Mouse (Mus musculus) thymus, postnatal 0 days (tissue): ENCODE data around the gene Exoc6. TPM values are rescaled to one million over a fixed set of nuclear protein-coding genes. Genes with fewer than 3 reads are reported as not detected.

Experiments
- DNase-seq: peaks from one replicate; pipeline ENCODE4 v3.0.0-alpha.2; 2015; ENCODE audit warnings: low spot score
- polyA plus RNA-seq: library from polyadenylated mRNA; unstranded; fragments of >200 nt; fragmentation: Nextera tagmentation; extraction: Ambion mirVana; gene quantifications from 2 replicates; pipeline ENCODE4 v1.2.1, GENCODE M21; 2015

Gene Exoc6
- polyA plus RNA-seq, 1 experiment from 2014 or later, result 16.5 TPM

- DNase-seq, result no peak
Observed at GRCm38 (mm10) chr19:37686347-37686746, 136.1 kb downstream of the Exoc6 start.

- DNase-seq, result no peak
Observed at GRCm38 (mm10) chr19:37686941-37687850, 137.0 kb downstream of the Exoc6 start.

DNA sequence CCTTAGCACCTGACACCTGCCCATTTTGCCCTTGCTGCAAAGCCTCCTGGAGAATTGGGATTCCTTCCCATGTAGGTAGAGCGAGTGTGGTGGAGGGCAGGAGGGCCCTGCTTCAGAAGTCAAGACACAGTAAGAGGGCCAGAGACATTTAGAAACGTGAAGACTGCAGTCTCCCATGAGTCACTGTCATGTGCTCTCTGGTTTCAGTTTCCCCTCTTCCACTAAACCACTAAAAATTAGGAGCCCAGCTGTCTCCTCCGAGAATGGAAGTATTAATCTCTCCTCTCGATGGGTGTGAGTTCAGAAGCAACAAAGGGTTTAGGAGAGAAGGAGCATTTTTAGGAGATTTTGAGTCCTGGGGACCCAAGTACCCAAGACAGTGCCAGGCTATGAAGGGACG, 139.3 kb downstream of the Exoc6 start:
- no peak for DNase-seq

- DNase-seq, result no peak
Observed at GRCm38 (mm10) chr19:37690716-37691115, 140.5 kb downstream of the Exoc6 start.

DNA sequence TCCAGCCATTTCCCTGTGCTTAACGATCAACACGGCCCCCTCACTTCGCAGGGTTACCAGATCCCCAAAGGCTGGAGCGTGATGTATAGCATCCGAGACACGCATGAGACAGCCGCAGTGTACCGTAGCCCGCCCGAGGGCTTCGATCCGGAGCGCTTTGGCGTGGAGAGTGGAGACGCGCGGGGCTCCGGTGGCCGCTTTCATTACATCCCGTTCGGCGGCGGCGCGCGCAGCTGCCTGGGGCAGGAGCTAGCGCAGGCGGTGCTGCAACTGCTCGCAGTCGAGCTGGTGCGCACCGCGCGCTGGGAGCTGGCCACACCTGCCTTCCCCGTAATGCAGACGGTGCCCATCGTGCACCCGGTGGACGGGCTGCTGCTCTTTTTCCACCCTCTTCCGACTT, 142.7 kb downstream of the Exoc6 start:
- DNase-seq, result peak; percentile 11

DNA sequence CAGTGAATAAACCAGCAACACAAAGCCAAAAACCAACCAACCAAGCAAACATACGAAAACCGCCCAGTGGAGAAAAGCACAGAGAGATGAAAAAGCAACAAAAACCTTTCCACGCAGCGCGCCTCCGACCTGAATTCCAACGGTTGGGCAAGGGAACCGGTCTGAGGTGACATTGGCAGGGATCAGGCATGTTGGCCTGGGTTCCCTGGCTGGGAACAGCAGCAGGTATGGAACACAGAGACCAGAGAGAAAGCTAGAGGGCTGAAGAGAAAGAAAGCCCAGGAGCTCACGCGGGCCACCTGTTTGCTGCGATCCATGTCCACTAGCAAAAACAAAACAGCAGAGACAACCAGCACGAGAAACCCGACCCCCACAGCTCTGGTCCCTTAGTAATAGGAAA, 144.9 kb downstream of the Exoc6 start:
- DNase-seq, result no peak

- DNase-seq, result no peak
Observed at GRCm38 (mm10) chr19:37695762-37696602, 145.8 kb downstream of the Exoc6 start.

GRCm38 (mm10) chr19:37696603-37697334, 146.6 kb downstream of the Exoc6 start:
- no peak for DNase-seq

DNA sequence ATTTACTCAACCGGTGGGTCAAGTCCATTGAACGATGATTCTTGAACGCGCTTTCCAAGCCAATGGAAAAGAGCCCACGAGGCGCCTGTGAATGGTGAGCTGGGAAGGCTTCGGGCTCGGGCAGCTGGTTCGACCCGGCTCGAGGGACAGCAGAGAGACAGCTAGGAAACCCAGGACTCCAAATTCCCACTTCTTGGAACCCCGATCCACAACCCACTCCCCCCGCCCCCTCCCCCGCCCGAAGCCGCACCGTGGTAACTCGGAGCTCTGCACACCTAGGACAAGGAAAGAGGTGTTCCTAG, 147.1 kb downstream of the Exoc6 start:
- no peak for DNase-seq

DNA sequence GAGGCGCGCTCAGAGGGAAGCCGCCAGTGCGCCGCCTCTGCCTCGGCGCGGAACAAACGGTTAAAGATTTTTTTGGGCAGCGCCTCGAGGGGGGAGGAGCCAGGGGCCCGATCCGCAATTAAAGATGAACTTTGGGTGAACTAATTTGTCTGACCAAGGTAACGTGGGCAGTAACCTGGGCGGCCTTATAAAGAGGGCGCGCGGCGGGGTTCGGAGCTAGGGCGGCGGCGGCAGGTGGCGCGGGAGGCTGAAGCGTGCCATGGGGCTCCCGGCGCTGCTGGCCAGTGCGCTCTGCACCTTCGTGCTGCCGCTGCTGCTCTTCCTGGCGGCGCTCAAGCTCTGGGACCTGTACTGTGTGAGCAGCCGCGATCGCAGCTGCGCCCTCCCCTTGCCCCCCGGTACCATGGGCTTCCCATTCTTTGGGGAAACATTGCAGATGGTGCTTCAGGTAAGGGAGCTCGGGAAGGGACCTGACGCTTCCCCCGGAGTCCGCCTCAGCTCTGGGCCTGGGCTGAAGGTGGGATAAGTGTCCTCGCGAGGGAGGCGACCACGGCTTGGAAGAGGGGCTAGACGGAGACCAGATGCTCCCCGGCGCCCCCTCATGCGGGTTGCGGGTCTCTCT, 147.5 kb downstream of the Exoc6 start, which contains the start of gene Cyp26a1:
Gene Cyp26a1 (plus strand): TSS at position 148 of the 622 bp plus-strand sequence.
- DNase-seq, result no peak

GRCm38 (mm10) chr19:37698273-37699160, 148.3 kb downstream of the Exoc6 start:
- no peak for DNase-seq

- DNase-seq, result no peak
Observed at GRCm38 (mm10) chr19:37699711-37700110, 149.5 kb downstream of the Exoc6 start.

GRCm38 (mm10) chr19:37702377-37703076, 152.3 kb downstream of the Exoc6 start:
- DNase-seq, result no peak

DNA sequence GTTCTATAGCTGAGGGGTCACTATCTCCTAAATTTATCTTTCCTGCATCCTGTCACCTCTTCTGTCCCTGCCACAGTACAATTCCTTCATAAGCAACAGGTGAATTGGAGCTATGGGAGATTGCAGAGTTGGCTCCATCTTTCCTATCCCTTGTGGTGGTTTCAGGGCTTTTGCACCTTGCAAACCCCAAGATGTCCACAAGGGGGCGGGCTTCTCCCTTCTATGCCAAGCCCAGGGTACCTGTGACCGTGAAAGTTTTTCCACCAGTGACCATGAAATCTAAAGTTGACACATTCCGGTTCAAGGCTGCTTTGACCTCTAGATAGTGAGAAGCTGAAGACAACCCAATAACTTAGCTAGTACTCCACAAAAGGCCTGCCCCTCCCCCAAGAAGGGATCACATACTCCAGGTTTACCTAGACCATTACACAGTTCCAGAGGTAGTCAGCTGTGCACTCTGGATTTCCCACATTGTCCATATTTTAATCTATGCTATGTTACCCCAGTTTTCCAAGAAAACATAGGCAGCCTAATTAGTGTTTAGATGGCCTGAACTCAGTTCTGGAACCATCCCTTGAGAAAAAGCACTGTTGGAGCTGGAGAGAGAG, 153.8 kb downstream of the Exoc6 start:
- DNase-seq, result peak; percentile 50

- DNase-seq, result no peak
Observed at GRCm38 (mm10) chr19:37705722-37706121, 155.5 kb downstream of the Exoc6 start.

DNA sequence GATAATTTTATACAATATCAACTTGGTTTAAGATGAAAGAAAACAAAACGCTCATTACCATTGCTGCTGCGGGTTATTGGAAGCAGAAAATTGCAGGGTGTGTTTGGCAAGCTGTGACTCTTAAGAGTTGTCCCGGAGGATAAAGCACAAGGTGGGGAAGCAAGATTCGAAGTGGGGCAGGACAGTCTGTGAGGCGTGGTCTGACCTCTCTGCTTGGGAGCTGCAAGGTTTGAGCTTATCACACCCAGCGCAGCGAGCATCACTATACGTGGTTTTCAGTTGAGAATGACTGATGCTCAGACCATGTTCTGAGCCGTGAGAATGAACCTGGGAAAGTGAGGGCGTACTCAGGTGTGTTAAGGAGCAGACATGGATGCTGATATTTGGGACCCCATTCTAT, 164.5 kb downstream of the Exoc6 start:
- no peak for DNase-seq

DNA sequence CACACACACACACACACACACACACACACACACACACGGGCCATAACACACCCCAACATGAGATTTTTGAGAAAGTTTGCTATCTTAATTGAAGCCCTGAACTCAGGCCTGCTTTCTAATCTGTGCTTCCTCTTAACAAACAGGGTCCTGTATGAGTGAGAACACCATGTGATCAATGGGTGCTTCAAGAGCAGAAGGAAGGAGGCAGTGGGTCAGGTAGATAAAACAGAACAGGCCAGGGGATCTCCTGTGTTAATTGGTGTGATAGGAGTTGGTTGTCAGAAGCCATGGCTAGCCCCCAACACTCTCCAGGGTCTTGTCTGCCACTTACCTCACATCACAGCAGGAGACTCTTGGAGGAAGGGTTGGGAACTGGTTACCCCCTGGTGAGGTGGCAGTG, 165.8 kb downstream of the Exoc6 start:
- DNase-seq, result no peak

- DNase-seq, result no peak
Observed at GRCm38 (mm10) chr19:37716524-37717175, 166.4 kb downstream of the Exoc6 start.

DNA sequence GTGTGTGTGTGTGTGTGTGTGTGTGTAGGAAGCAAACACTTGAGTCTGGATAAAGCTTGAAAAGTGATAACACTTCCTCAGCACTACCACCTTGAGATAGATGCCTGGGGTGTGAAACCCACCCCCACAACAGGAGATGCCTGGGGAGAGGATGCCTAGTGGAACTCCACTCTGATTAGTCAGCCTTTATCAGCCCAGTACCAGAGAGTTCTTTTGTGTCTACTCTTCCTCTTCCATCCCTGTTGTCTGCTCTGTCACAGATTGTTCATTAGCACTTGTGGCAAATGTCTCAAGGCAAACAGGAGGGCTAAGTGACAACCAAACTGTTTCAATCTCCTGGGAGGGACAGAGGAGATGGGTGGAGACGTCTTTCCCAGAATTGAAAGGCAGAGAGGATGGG, 168.9 kb downstream of the Exoc6 start:
- no peak for DNase-seq
